Mouse (Mus musculus) lung, adult 2 months (tissue): Measurements from ENCODE around the gene Prpf18. TPM values are rescaled to one million over a fixed set of nuclear protein-coding genes. Genes with fewer than 3 reads are reported as not detected.
A peak's percentile ranks its signal among the peaks of the same experiment; 100 is the strongest.
"Not testable (repeated sequence)": the region's sequence is repeated elsewhere in the genome, so short reads cannot be mapped to it uniquely, and the experiment has no call there.

Source experiments
- DNase-seq: peaks from one replicate; pipeline ENCODE4 v3.0.0; 2022
- H3K4me1 ChIP-seq: fragments of 200-500 bp; 2 replicates; pipeline ENCODE4 v1.6.1; 2011; ENCODE audit warnings: low read length; ENCODE audit not compliant: control insufficient read depth, insufficient read depth
- H3K4me3 ChIP-seq: fragments of 200-500 bp; replicated peaks from 2 replicates; pipeline ENCODE3; 2011; ENCODE audit warnings: low read depth, mild to moderate bottlenecking, control low read depth, low read length; ENCODE audit errors: extremely low read depth
- CTCF ChIP-seq: fragments of 200-500 bp; IDR thresholded peaks from 2 replicates; pipeline ENCODE4 v1.5.1; 2011; ENCODE audit warnings: mild to moderate bottlenecking, low read length, control low read depth; ENCODE audit not compliant: insufficient read depth
- POLR2A ChIP-seq: fragments of 200-500 bp; IDR thresholded peaks from 2 replicates; pipeline ENCODE4 v1.6.1; 2011; ENCODE audit warnings: low read depth, mild to moderate bottlenecking, control low read depth, low read length, borderline replicate concordance; ENCODE audit errors: extremely low read depth
- WGBS: fragments of 180-500 bp; shearing (Covaris S2); methylation state at CpG from one replicate; pipeline ENCODE4 v1.1.7; 2018; 5-methylcytosine and 5-hydroxymethylcytosine counted together
- polyA plus RNA-seq: library from polyadenylated mRNA; depleted of rRNA; stranded (reverse); fragments of >200 nt; gene quantifications from 2 replicates; pipeline ENCODE4 v1.2.3, GENCODE M21; 2012

Gene Prpf18
- polyA plus RNA-seq, 1 experiment = 15.2 TPM

- WGBS = 75% methylated on average over 8 of the region's 8 CpGs
- no peak for DNase-seq
- H3K4me1 ChIP-seq = no peaks in the 10 kb centered on the region
- H3K4me3 ChIP-seq = no peak overlapping the region
- no peak for TF ChIP-seq POLR2A
- peak; percentile 17; the same call in 1 of the 2 replicates for TF ChIP-seq CTCF
These were observed 16.1 kb downstream of the Prpf18 start for GRCm38 (mm10) chr2:4635804-4636203.

GRCm38 (mm10) chr2:4630197-4630835, 21.6 kb downstream of the Prpf18 start:
- TF ChIP-seq CTCF = no peak
- TF ChIP-seq POLR2A = no peak
- 85% methylated on average over 10 of the region's 10 CpGs for WGBS
- no peak for DNase-seq
- H3K4me3 ChIP-seq = no peak overlapping the region
- peaks cover 6% of the 10 kb centered on the region for H3K4me1 ChIP-seq

GRCm38 (mm10) chr2:4629470-4629869, 22.4 kb downstream of the Prpf18 start:
- 71% methylated on average over 11 of the region's 11 CpGs for WGBS
- H3K4me3 ChIP-seq = no peak overlapping the region

GRCm38 (mm10) chr2:4628920-4629319, 23.0 kb downstream of the Prpf18 start:
- Histone ChIP-seq H3K4me3 (no peak overlapping the region), H3K4me1 (peaks cover 6% of the 10 kb centered on the region)
- WGBS = 90% methylated on average over 2 of the region's 2 CpGs
- TF ChIP-seq CTCF = no peak
- DNase-seq = no peak

More at GRCm38 (mm10) chr2:4629470-4629869, 22.4 kb downstream of the Prpf18 start:
- no peak for DNase-seq
- TF ChIP-seq CTCF (no peak), POLR2A (no peak)
- H3K4me1 ChIP-seq = peaks cover 6% of the 10 kb centered on the region

GRCm38 (mm10) chr2:4626911-4627310, 25.0 kb downstream of the Prpf18 start:
- WGBS = 76% methylated on average over 3 of the region's 3 CpGs
- TF ChIP-seq CTCF (no peak), POLR2A (no peak)
- no peak for DNase-seq
- Histone ChIP-seq H3K4me3 (no peak overlapping the region), H3K4me1 (peaks cover 6% of the 10 kb centered on the region)

GRCm38 (mm10) chr2:4621471-4621985, 30.4 kb downstream of the Prpf18 start:
- Histone ChIP-seq H3K4me1 (no peaks in the 10 kb centered on the region), H3K4me3 (no peak overlapping the region)
- TF ChIP-seq POLR2A (no peak), CTCF (no peak)
- 61% methylated on average over 3 of the region's 3 CpGs for WGBS
- no peak for DNase-seq

GRCm38 (mm10) chr2:4620640-4621401, 31.1 kb downstream of the Prpf18 start:
- TF ChIP-seq POLR2A (no peak), CTCF (no peak)
- DNase-seq = no peak
- Histone ChIP-seq H3K4me1 (no peaks in the 10 kb centered on the region), H3K4me3 (no peak overlapping the region)
- WGBS = 71% methylated on average over 12 of the region's 12 CpGs

GRCm38 (mm10) chr2:4619893-4620593, 31.9 kb downstream of the Prpf18 start:
- WGBS = 56% methylated on average over 6 of the region's 6 CpGs
- no peak for DNase-seq
- TF ChIP-seq POLR2A = no peak
- no peaks in the 10 kb centered on the region for H3K4me1 ChIP-seq
- H3K4me3 ChIP-seq = no peak overlapping the region

GRCm38 (mm10) chr2:4619126-4619525, 32.8 kb downstream of the Prpf18 start:
- H3K4me3 ChIP-seq, H3K4me1 ChIP-seq, DNase-seq: not testable (repeated sequence)

- no peaks in the 10 kb centered on the region; the same call in 1 of the 2 replicates for H3K4me1 ChIP-seq
- WGBS = 90% methylated on average over 4 of the region's 4 CpGs
- no peak for DNase-seq
These were observed 34.9 kb downstream of the Prpf18 start for GRCm38 (mm10) chr2:4616995-4617394.

More at GRCm38 (mm10) chr2:4616995-4617394, 34.9 kb downstream of the Prpf18 start:
- H3K4me3 ChIP-seq = no peak overlapping the region
- TF ChIP-seq POLR2A = no peak
- no peak for TF ChIP-seq CTCF
